Comparison of ENCODE assay signal across 21 mouse cellular contexts in the genomic region with DNA sequence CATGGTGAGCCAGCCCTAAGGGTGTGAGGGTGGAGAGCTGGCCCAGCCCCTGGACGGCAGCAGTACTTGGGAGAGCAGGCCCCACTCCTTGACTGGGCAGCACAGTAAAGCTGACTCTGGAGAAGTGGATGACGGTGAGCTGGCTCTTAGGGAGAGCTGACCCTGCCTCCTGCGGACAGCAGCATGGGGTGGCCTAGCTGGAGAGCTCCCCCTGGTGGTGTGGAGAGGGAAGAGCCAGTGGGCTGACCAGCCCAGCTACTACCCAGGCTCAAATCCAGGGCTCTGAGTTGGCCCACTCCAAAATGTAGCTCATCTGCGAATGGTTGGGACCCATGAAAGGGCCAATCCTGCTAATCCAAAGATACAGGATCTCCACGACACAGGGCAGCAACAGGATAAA. TPM values are rescaled to one million over a fixed set of nuclear protein-coding genes. Genes with fewer than 3 reads are reported as not detected.
A peak's percentile ranks its signal among the peaks of the same experiment; 100 is the strongest.
DNase-seq lines count a peak whose midpoint lies in the region; ATAC-seq and TF ChIP-seq lines count a peak whose summit lies in the region.
"Had no signal": no experiment of that assay in that cellular context is flagged by ENCODE, and none has a peak within 500 bp of the region (broad histone marks: within the 10 kb centered on the region; RNA-seq: fewer than 3 reads in every experiment).

No protein-coding gene starts in this region.

- no peak overlapping the region for H3K4me2 ChIP-seq in lung, postnatal 0 days (replicated peaks; ENCODE audit: low read depth, low read length)
- H3K4me2 ChIP-seq: heart, embryonic 12.5 days; neural tube, embryonic 12.5 days; stomach, embryonic 15.5 days had no signal

- no peak overlapping the region for H3K9ac ChIP-seq in lung, postnatal 0 days (replicated peaks; ENCODE audit: low read depth)
- H3K9ac ChIP-seq: heart, embryonic 12.5 days; neural tube, embryonic 12.5 days; stomach, embryonic 15.5 days had no signal

- H3K4me3 ChIP-seq in kidney, adult 2 months (ENCODE audit: insufficient read depth, low read depth, low read length) = no peak overlapping the region
- no peak overlapping the region for H3K4me3 ChIP-seq in lung, postnatal 0 days (ENCODE audit: low read depth, low read length)
- H3K4me3 ChIP-seq in lung, adult 2 months (replicated peaks; ENCODE audit: extremely low read depth, low read depth, low read length) = no peak overlapping the region
- H3K4me3 ChIP-seq: heart, embryonic 12.5 days; limb, embryonic 10.5 days; neural tube, embryonic 12.5 days; stomach, embryonic 15.5 days had no signal

- H3K4me1 ChIP-seq in kidney, adult 2 months (ENCODE audit: control insufficient read depth, insufficient read depth, low read length) = no peaks in the 10 kb centered on the region
- no peaks in the 10 kb centered on the region for H3K4me1 ChIP-seq in lung, postnatal 0 days (ENCODE audit: insufficient read depth, low read depth, low read length)
- no peaks in the 10 kb centered on the region for H3K4me1 ChIP-seq in lung, adult 2 months (ENCODE audit: control insufficient read depth, insufficient read depth, low read length)
- H3K4me1 ChIP-seq: heart, embryonic 12.5 days; limb, embryonic 10.5 days; neural tube, embryonic 12.5 days; stomach, embryonic 15.5 days had no signal

- TF ChIP-seq CTCF in kidney, adult 2 months (conservative IDR thresholded peaks at IDR 0.05; ENCODE audit: insufficient read depth, insufficient read length, low read depth, low read length) = 0 out of 2 replicates have a peak, but pooled peaks have one; percentile 19
- peak; percentile 23; the same call in 1 of the 2 replicates for TF ChIP-seq CTCF in lung, postnatal 0 days (IDR thresholded peaks at IDR 0.05)
- TF ChIP-seq CTCF in lung, adult 2 months (IDR thresholded peaks at IDR 0.05; ENCODE audit: insufficient read depth, low read length) = no peak

- H3K27me3 ChIP-seq in kidney, adult 2 months (replicated peaks; ENCODE audit: control insufficient read depth, insufficient read depth, low read length) = no peaks in the 10 kb centered on the region
- H3K27me3 ChIP-seq in lung, postnatal 0 days (replicated peaks; ENCODE audit: insufficient read depth, low read length) = no peaks in the 10 kb centered on the region
- H3K27me3 ChIP-seq: heart, embryonic 12.5 days; neural tube, embryonic 12.5 days; stomach, embryonic 15.5 days had no signal

- 91% methylated on average over 5 of the region's 5 CpGs for WGBS in kidney, adult 2 months
- 73% methylated on average over 5 of the region's 5 CpGs for WGBS in lung, postnatal 0 days
- 82% methylated on average over 5 of the region's 5 CpGs for WGBS in lung, adult 2 months

- H3K9me3 ChIP-seq in lung, postnatal 0 days (ENCODE audit: low read length) = no peaks in the 10 kb centered on the region
- H3K9me3 ChIP-seq: heart, embryonic 12.5 days; limb, embryonic 10.5 days; neural tube, embryonic 12.5 days; stomach, embryonic 15.5 days had no signal

- DNase-seq in adrenal gland, postnatal 14 days = peak; percentile 15
- DNase-seq in adrenal gland, postnatal 36 days = no peak
- DNase-seq in kidney, adult 2 months = no peak
- DNase-seq in kidney, postnatal 10 days = no peak
- DNase-seq in lung, postnatal 0 days (ENCODE audit: low spot score) = no peak
- no peak for DNase-seq in lung, adult 2 months
- no peak for DNase-seq in urinary bladder, postnatal 4 days (ENCODE audit: low spot score in 2 of 2)
- DNase-seq: cerebellum, adult 18-20 months; heart, postnatal 4 days; kidney, postnatal 25 days; lung, adult 18-20 months; retina, postnatal 1 day; thymus, postnatal 36 days had no signal

- no peak for TF ChIP-seq POLR2A in kidney, adult 2 months (IDR thresholded peaks at IDR 0.05; ENCODE audit: low read depth, low read length)
- TF ChIP-seq POLR2A in lung, adult 2 months (IDR thresholded peaks at IDR 0.05; ENCODE audit: borderline replicate concordance, extremely low read depth, low read depth, low read length) = no peak

- no peaks in the 10 kb centered on the region for H3K36me3 ChIP-seq in kidney, adult 2 months (ENCODE audit: control insufficient read depth, insufficient read depth, low read length)
- H3K36me3 ChIP-seq in lung, postnatal 0 days (ENCODE audit: insufficient read depth, low read length) = peaks cover 6% of the 10 kb centered on the region; the same call in 1 of the 2 replicates

- TF ChIP-seq EP300 in lung, postnatal 0 days (IDR thresholded peaks at IDR 0.05) = no peak

- H3K27ac ChIP-seq in kidney, adult 2 months (ENCODE audit: insufficient read depth, low read depth, low read length) = no peak overlapping the region
- H3K27ac ChIP-seq in lung, postnatal 0 days (ENCODE audit: low read length) = no peak overlapping the region
- H3K27ac ChIP-seq: limb, embryonic 10.5 days; neural tube, embryonic 12.5 days; stomach, embryonic 15.5 days had no signal

- no peak for ATAC-seq in lung, postnatal 0 days
- ATAC-seq in granulocyte monocyte progenitor cell, adult 5-6 weeks (replicated peaks; ENCODE audit: poor library complexity, severe bottlenecking) = peak; percentile 35; the same call in 1 of the 2 replicates
- ATAC-seq: forebrain, embryonic 16.5 days; midbrain, embryonic 16.5 days had no signal

RNA-seq across cellular contexts. Expression of a gene that starts 8.1 kb away (rescaled TPM):
- 2.7 TPM in 1 of 2 replicates, not detected in the other for total RNA-seq in adrenal gland, postnatal 14 days (2021)
- total RNA-seq in adrenal gland, postnatal 36 days (2021) = 1 to 10 TPM; 1.7 to 2.0 TPM
- polyA plus RNA-seq in kidney, adult 2 months (2012; rRNA removed) = 0.29 and 0.42 TPM in 2 replicates
- 3.8 and 4.0 TPM in 2 replicates for polyA plus RNA-seq in lung, postnatal 0 days (2015; fragmentation: Nextera tagmentation; extraction: Ambion mirVana)
- polyA plus RNA-seq in lung, adult 2 months (2012; rRNA removed) = 0.31 and 1.0 TPM in 2 replicates
- total RNA-seq in granulocyte monocyte progenitor cell, adult 5-6 weeks (2014; fragmentation: Nextera tagmentation) = 7.0 and 9.2 TPM in 2 replicates
- total RNA-seq in granulocyte monocyte progenitor cell, adult 5-6 weeks (2017) = 3.0 and 9.6 TPM in 2 replicates

RNA-seq across cellular contexts. Expression of a gene that starts 13.4 kb away (rescaled TPM):
- 2.0 and 3.7 TPM in 2 replicates for total RNA-seq in adrenal gland, postnatal 14 days (2021)
- total RNA-seq in adrenal gland, postnatal 36 days (2021) = 1 to 10 TPM; 3.0 to 3.1 TPM
- 1.7 and 1.9 TPM in 2 replicates for polyA plus RNA-seq in kidney, adult 2 months (2012; rRNA removed)
- polyA plus RNA-seq in lung, postnatal 0 days (2015; fragmentation: Nextera tagmentation; extraction: Ambion mirVana) = 2.3 and 2.4 TPM in 2 replicates
- polyA plus RNA-seq in lung, adult 2 months (2012; rRNA removed) = 3.6 and 4.9 TPM in 2 replicates
- 0.52 and 2.4 TPM in 2 replicates for total RNA-seq in granulocyte monocyte progenitor cell, adult 5-6 weeks (2014; fragmentation: Nextera tagmentation)
- total RNA-seq in granulocyte monocyte progenitor cell, adult 5-6 weeks (2017) = 1.2 and 1.4 TPM in 2 replicates

RNA-seq across cellular contexts. Expression of a gene that starts 25.6 kb away (rescaled TPM):
- total RNA-seq in adrenal gland, postnatal 14 days (2021) = 0.45 and 1.4 TPM in 2 replicates
- total RNA-seq in adrenal gland, postnatal 36 days (2021) = not detected
- polyA plus RNA-seq in kidney, adult 2 months (2012; rRNA removed) = 0.07 TPM in 1 of 2 replicates, not detected in the other
- 0.07 TPM in 1 of 2 replicates, not detected in the other for polyA plus RNA-seq in lung, postnatal 0 days (2015; fragmentation: Nextera tagmentation; extraction: Ambion mirVana)
- polyA plus RNA-seq in lung, adult 2 months (2012; rRNA removed) = not detected in 2 replicates
- 2.8 TPM in 1 of 2 replicates, not detected in the other for total RNA-seq in granulocyte monocyte progenitor cell, adult 5-6 weeks (2014; fragmentation: Nextera tagmentation)
- total RNA-seq in granulocyte monocyte progenitor cell, adult 5-6 weeks (2017) = not detected in 2 replicates
- total RNA-seq: megakaryocyte, adult 5-6 weeks had no signal

RNA-seq across cellular contexts. Expression of a gene that starts 25.7 kb away (rescaled TPM):
- total RNA-seq in adrenal gland, postnatal 14 days (2021) = 1.6 and 2.5 TPM in 2 replicates
- total RNA-seq in adrenal gland, postnatal 36 days (2021) = 1 to 10 TPM; 1.8 to 2.8 TPM
- polyA plus RNA-seq in kidney, adult 2 months (2012; rRNA removed) = 1.4 and 2.1 TPM in 2 replicates
- polyA plus RNA-seq in lung, postnatal 0 days (2015; fragmentation: Nextera tagmentation; extraction: Ambion mirVana) = 4.8 and 5.2 TPM in 2 replicates
- polyA plus RNA-seq in lung, adult 2 months (2012; rRNA removed) = 1.1 and 1.2 TPM in 2 replicates
- total RNA-seq in granulocyte monocyte progenitor cell, adult 5-6 weeks (2014; fragmentation: Nextera tagmentation) = 7.6 and 15.7 TPM in 2 replicates
- 3.2 and 6.0 TPM in 2 replicates for total RNA-seq in granulocyte monocyte progenitor cell, adult 5-6 weeks (2017)

RNA-seq across cellular contexts. Expression of a gene that starts 30.0 kb away (rescaled TPM):
- total RNA-seq in adrenal gland, postnatal 14 days (2021) = 36.9 and 45.6 TPM in 2 replicates
- 10 to 100 TPM; 35.3 to 41.5 TPM for total RNA-seq in adrenal gland, postnatal 36 days (2021)
- 13.2 and 18.1 TPM in 2 replicates for polyA plus RNA-seq in kidney, adult 2 months (2012; rRNA removed)
- polyA plus RNA-seq in lung, postnatal 0 days (2015; fragmentation: Nextera tagmentation; extraction: Ambion mirVana) = 58.4 and 61.0 TPM in 2 replicates
- polyA plus RNA-seq in lung, adult 2 months (2012; rRNA removed) = 11.4 and 17.6 TPM in 2 replicates
- total RNA-seq in granulocyte monocyte progenitor cell, adult 5-6 weeks (2014; fragmentation: Nextera tagmentation) = 41.6 and 58.5 TPM in 2 replicates
- total RNA-seq in granulocyte monocyte progenitor cell, adult 5-6 weeks (2017) = 26.1 and 28.7 TPM in 2 replicates
